Mouse (Mus musculus) hindbrain, embryonic 13.5 days (tissue): ENCODE measurements around the gene Mtmr4. TPM values are rescaled to one million over a fixed set of nuclear protein-coding genes. Genes with fewer than 3 reads are reported as not detected.

Experiments used
- ATAC-seq: fragments of 200-750 bp; cut with Nextera tagmentation; 2 replicates; pipeline ENCODE4 v1.8.0; 2017; ENCODE audit warnings: moderate TSS enrichment; ENCODE audit not compliant: low FRiP score
- H3K27ac ChIP-seq: fragments of 300-500 bp; sonication (generic); 2 replicates; pipeline ENCODE4 v1.5.1; 2015; ENCODE audit warnings: inconsistent platforms, mild to moderate bottlenecking, moderate library complexity
- H3K27me3 ChIP-seq: fragments of 300-500 bp; sonication (generic); 2 replicates; pipeline ENCODE4 v1.6.1; 2015; ENCODE audit warnings: mild to moderate bottlenecking, inconsistent platforms
- H3K36me3 ChIP-seq: fragments of 300-500 bp; sonication (generic); 2 replicates; pipeline ENCODE4 v1.6.1; 2015; ENCODE audit warnings: mild to moderate bottlenecking, inconsistent platforms
- H3K4me1 ChIP-seq: fragments of 300-500 bp; sonication (generic); replicated peaks from 2 replicates; pipeline ENCODE4 v1.6.1; 2015; ENCODE audit warnings: inconsistent platforms
- H3K4me2 ChIP-seq: fragments of 300-500 bp; sonication (generic); 2 replicates; pipeline ENCODE4 v1.6.1; 2015; ENCODE audit warnings: inconsistent platforms, mild to moderate bottlenecking, moderate library complexity
- H3K4me3 ChIP-seq: fragments of 300-500 bp; sonication (generic); 2 replicates; pipeline ENCODE4 v1.5.1; 2015; ENCODE audit warnings: mild to moderate bottlenecking, inconsistent platforms
- H3K9ac ChIP-seq: fragments of 300-500 bp; sonication (generic); 2 replicates; pipeline ENCODE4 v1.6.1; 2015; ENCODE audit warnings: mild to moderate bottlenecking, inconsistent platforms
- H3K9me3 ChIP-seq: fragments of 300-500 bp; sonication (generic); 2 replicates; pipeline ENCODE4 v1.6.1; 2016; ENCODE audit warnings: inconsistent platforms
- WGBS: fragments of 180-500 bp; shearing (Covaris S2); methylation state at CpG from one replicate; pipeline ENCODE4 v1.1.7; 2015; 5-methylcytosine and 5-hydroxymethylcytosine counted together
- polyA plus RNA-seq: library from polyadenylated mRNA; unstranded; fragments of >200 nt; fragmentation: Nextera tagmentation; extraction: Ambion mirVana; gene quantifications from 2 replicates; pipeline ENCODE4 v1.2.1, GENCODE M21; 2015

Mtmr4 gene
- 60.4 and 60.7 TPM in 2 replicates for polyA plus RNA-seq

GRCm38 (mm10) chr11:87591526-87592353 is at the start of gene Mtmr4:
Mtmr4 (plus strand) TSS chr11:87592162.
- H3K4me2 ChIP-seq = peak within 1 kb of the TSS; percentile 87
- peaks cover 60% of the 10 kb centered on the region for H3K4me1 ChIP-seq
- peak within 1 kb of the TSS; percentile 93 for H3K27ac ChIP-seq
- under 1% methylated on average over 60 of the region's 61 CpGs for whole genome bisulfite sequencing
- no peaks in the 10 kb centered on the region for H3K27me3 ChIP-seq
- H3K4me3 ChIP-seq = peak within 1 kb of the TSS; percentile 75
- peak within 1 kb of the TSS; percentile 92 for H3K9ac ChIP-seq
- no peaks in the 10 kb centered on the region; the same call in 1 of the 2 replicates for H3K36me3 ChIP-seq
- ATAC-seq = peak; percentile 98
- H3K9me3 ChIP-seq = no peaks in the 10 kb centered on the region

DNA sequence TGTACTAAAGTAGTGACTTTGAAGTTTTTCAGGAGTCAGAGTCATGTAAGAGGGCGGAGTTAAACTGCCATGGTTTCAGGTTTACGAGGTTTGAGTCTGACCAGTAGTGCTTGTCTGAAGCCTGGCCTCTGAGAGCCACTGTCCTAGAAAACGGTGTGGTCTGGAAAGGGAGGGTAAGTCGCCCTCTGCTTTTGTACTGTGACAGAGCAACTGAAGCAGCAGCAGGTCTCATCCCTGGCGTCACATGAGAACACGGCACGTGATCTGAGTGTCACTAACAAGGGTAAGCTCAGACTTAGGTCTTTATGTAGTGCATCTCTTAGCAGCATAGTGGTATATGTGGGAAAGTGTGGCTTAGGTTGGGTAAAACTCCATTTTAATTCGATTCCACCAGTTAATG is 49.7 kb upstream of the Mtmr4 start:
- no peaks in the 10 kb centered on the region for H3K27me3 ChIP-seq
- no peaks in the 10 kb centered on the region for H3K36me3 ChIP-seq
- H3K4me1 ChIP-seq = no peaks in the 10 kb centered on the region
- no peak overlapping the region for H3K27ac ChIP-seq
- ATAC-seq = no peak
- H3K9ac ChIP-seq = no peak overlapping the region
- no peak overlapping the region for H3K4me3 ChIP-seq
- no peak overlapping the region for H3K4me2 ChIP-seq
- H3K9me3 ChIP-seq = no peaks in the 10 kb centered on the region
- 48% methylated on average over 8 of the region's 8 CpGs for WGBS

DNA sequence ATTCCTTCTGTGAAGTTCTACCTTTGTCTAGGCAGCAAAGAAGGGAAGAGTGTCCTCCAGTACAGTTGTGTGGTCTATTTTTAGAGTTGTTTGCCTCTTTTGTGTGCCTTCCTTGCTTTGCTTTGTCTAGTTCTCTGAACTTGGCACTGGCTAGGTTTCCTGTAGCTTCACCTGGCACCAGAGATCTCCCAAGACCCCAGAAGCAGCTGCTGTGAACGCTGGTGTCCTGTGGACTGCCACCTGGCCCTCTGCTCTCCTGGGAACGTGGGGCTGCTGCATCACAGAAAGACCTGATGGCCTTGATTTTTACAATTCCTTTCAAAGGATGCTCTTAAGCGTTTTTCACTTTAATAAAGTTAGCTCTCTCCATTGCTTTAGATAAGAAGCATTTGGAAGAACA is 49.1 kb upstream of the Mtmr4 start:
- WGBS = 44% methylated on average over 3 of the region's 3 CpGs
- H3K27me3 ChIP-seq = no peaks in the 10 kb centered on the region
- no peak overlapping the region for H3K9ac ChIP-seq
- H3K4me3 ChIP-seq = no peak overlapping the region
- H3K27ac ChIP-seq = no peak overlapping the region
- H3K36me3 ChIP-seq = no peaks in the 10 kb centered on the region
- no peaks in the 10 kb centered on the region for H3K4me1 ChIP-seq
- no peaks in the 10 kb centered on the region for H3K9me3 ChIP-seq
- ATAC-seq = no peak
- H3K4me2 ChIP-seq = no peak overlapping the region

GRCm38 (mm10) chr11:87553342-87553741 is 38.6 kb upstream of the Mtmr4 start:
- no peak overlapping the region for H3K9ac ChIP-seq

DNA sequence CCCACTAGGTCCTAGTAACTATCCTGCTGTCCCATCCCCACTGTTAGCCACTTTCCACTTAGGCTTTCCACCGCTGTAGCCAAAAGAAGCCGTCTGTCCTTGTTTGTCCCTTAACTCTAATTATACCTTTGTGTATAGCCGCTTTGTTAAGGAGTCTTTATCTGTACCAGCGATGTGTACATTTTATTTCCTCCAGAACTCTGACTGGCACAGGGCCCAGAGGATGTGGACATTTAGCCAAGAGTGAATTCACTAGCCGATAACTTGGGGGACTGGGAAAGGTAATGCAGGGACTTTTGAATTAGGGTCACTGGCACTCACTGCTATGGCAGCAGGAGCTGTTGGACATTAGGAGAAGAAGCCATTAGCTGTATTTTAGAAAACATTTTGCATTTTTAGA is 37.6 kb upstream of the Mtmr4 start:
- H3K27me3 ChIP-seq = no peaks in the 10 kb centered on the region
- no peaks in the 10 kb centered on the region for H3K36me3 ChIP-seq
- no peaks in the 10 kb centered on the region for H3K9me3 ChIP-seq
- peak overlapping the region; percentile 9; the same call in 1 of the 2 replicates for H3K27ac ChIP-seq
- H3K4me1 ChIP-seq = no peaks in the 10 kb centered on the region; the same call in 1 of the 2 replicates
- no peak overlapping the region for H3K4me2 ChIP-seq
- H3K9ac ChIP-seq = no peak overlapping the region
- H3K4me3 ChIP-seq = no peak overlapping the region
- no peak for ATAC-seq
- WGBS = 58% methylated on average over 5 of the region's 5 CpGs

More at GRCm38 (mm10) chr11:87553342-87553741, 38.6 kb upstream of the Mtmr4 start:
- H3K9me3 ChIP-seq = no peaks in the 10 kb centered on the region
- no peaks in the 10 kb centered on the region; the same call in 1 of the 2 replicates for H3K4me1 ChIP-seq
- 80% methylated on average over 4 of the region's 4 CpGs for WGBS
- no peak for ATAC-seq
- no peak overlapping the region for H3K4me3 ChIP-seq
- H3K36me3 ChIP-seq = no peaks in the 10 kb centered on the region
- H3K27ac ChIP-seq = no peak overlapping the region
- no peaks in the 10 kb centered on the region for H3K27me3 ChIP-seq
- H3K4me2 ChIP-seq = no peak overlapping the region

GRCm38 (mm10) chr11:87555106-87555703 is 36.8 kb upstream of the Mtmr4 start:
- ATAC-seq = no peak
- Histone ChIP-seq H3K9ac (no peak overlapping the region), H3K27me3 (no peaks in the 10 kb centered on the region), H3K4me2 (no peak overlapping the region), H3K4me3 (no peak overlapping the region), H3K36me3 (no peaks in the 10 kb centered on the region), H3K4me1 (no peaks in the 10 kb centered on the region; the same call in 1 of the 2 replicates), H3K9me3 (no peaks in the 10 kb centered on the region), H3K27ac (no peak overlapping the region)
- WGBS = 36% methylated on average over 2 of the region's 2 CpGs

DNA sequence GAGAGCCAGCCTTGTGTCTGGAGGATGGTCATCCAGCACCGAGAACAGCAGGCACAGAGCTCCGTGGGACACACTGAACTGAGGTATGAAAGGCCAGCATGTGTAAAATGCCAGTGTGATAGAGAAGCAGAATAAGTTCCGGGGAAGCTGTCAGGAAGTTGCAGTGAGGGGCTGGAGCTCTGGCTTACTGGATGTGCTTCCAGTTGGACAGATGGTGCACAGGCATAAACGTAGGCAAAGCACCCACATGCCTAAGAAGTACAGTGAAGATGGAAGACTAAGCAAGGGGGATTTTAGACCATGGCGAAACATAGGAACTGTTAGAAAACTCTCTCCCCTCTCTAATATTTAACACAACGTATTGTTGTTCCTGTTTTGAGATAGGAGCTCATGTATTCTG is 30.8 kb upstream of the Mtmr4 start:
- no peaks in the 10 kb centered on the region for H3K9me3 ChIP-seq
- H3K27ac ChIP-seq = no peak overlapping the region
- no peaks in the 10 kb centered on the region for H3K4me1 ChIP-seq
- H3K4me3 ChIP-seq = no peak overlapping the region
- no peaks in the 10 kb centered on the region for H3K27me3 ChIP-seq
- no peak overlapping the region for H3K4me2 ChIP-seq
- H3K36me3 ChIP-seq = no peaks in the 10 kb centered on the region
- ATAC-seq = no peak
- 88% methylated on average over 6 of the region's 6 CpGs for WGBS
- no peak overlapping the region for H3K9ac ChIP-seq

GRCm38 (mm10) chr11:87566501-87566900 is 25.5 kb upstream of the Mtmr4 start, which contains the start of gene Gm11492:
Gm11492 (plus strand) TSS chr11:87566653.
- Histone ChIP-seq H3K4me3 (no peak within 1 kb of the TSS), H3K36me3 (no peaks in the 10 kb centered on the region), H3K9me3 (no peaks in the 10 kb centered on the region), H3K9ac (no peak within 1 kb of the TSS), H3K4me2 (no peak within 1 kb of the TSS), H3K27me3 (no peaks in the 10 kb centered on the region), H3K27ac (no peak within 1 kb of the TSS), H3K4me1 (no peaks in the 10 kb centered on the region)
- no peak for ATAC-seq
- WGBS = 85% methylated on average over 3 of the region's 3 CpGs

DNA sequence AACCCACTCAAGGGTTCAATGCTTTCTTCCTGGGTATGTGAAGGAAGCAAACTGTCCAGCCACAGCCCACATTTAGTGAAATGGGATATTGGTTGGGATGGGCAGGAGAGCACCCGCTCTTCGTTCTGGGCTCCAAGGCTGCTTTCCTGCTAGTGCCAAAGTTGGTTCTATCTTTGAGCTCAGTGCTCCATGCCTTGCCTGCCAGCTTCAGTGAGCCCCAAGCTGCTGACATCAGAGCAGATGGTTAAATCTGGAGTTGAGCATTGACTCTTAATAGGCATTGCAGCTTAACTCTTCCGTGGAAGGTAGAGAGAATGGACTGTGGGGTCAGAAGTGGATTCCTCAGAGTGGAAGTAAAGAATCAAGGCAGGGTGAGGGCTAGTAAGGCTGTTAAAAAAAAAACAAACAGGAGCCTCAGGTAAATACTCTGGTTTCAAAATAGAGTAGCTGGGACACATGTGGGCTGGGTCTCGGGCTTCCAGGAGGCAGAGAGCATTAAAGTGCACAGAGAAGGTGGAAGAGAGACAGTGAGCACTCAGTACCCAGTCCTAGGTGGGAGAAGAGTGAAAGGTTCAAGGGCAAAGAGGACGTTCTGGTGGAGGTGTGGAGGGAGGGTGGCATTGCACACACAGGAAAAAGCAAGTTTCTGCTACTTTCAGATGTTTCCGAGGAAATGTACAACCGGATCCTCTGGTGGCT is 23.6 kb upstream of the Mtmr4 start, which contains the start of gene Sept4:
Gene Sept4 (plus strand): TSS at position 649 of the 699 bp plus-strand sequence.
- Histone ChIP-seq H3K36me3 (no peaks in the 10 kb centered on the region), H3K4me2 (no peak within 1 kb of the TSS), H3K9ac (no peak within 1 kb of the TSS), H3K9me3 (no peaks in the 10 kb centered on the region), H3K27me3 (no peaks in the 10 kb centered on the region), H3K27ac (no peak within 1 kb of the TSS), H3K4me1 (no peaks in the 10 kb centered on the region), H3K4me3 (no peak within 1 kb of the TSS)
- WGBS = 85% methylated on average over 7 of the region's 7 CpGs
- ATAC-seq = no peak

DNA sequence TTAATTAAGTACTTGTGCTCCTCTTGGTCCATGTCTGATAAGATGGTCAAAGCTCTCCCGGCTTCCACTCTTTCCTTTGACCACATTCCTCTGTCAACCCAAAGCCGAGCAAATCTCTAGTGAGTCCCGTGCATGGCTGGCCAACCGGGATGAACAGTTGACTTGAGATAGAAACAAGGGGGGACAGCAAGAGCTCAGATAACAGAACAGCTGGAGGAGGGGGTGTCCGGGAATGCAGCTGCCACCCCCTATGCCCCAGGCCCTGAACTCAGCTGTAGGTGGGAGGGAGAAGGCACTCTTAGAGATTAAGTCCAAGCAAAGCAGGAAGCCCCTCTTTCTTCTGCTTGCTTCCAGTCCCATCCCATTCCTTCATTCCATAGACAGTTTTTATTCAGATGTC is 21.2 kb upstream of the Mtmr4 start:
- ATAC-seq = no peak
- H3K4me1 ChIP-seq = peaks cover 3% of the 10 kb centered on the region; the same call in 1 of the 2 replicates
- no peak overlapping the region for H3K9ac ChIP-seq
- no peaks in the 10 kb centered on the region for H3K27me3 ChIP-seq
- no peaks in the 10 kb centered on the region for H3K36me3 ChIP-seq
- 66% methylated on average over 5 of the region's 5 CpGs for WGBS
- H3K4me2 ChIP-seq = no peak overlapping the region
- no peaks in the 10 kb centered on the region for H3K9me3 ChIP-seq
- H3K4me3 ChIP-seq = no peak overlapping the region
- H3K27ac ChIP-seq = no peak overlapping the region

DNA sequence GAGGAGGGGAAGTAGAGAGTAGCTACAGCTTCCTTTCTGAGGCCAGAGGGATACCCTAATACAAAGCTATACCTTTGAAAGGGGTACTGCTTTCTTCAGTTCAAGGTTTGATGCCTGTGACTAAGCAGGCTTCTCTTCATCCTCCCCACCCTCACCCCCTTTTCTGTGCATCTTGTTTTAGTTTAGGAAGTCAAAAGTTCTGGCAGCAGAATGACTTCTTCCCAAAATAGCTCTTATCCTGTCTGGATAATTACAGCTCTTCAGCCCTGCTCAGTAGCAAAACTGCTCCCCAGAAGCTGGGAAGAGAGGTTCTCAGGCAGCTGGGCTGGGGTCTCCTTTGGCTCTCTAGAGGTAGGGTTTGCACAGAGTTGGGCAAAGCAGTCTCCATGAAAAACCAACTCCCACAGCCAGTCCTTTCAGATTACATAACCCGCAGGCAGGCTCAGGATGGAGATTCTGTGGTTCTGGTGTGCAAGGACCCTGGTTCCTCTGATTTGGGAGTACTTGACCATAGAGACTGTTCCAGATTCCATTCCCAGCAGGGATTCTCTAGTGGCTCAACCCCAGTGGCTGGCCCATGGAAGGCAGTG is 20.5 kb upstream of the Mtmr4 start:
- no peak overlapping the region for H3K4me3 ChIP-seq
- WGBS = 86% methylated on average over 1 of the region's 1 CpGs
- no peaks in the 10 kb centered on the region for H3K9me3 ChIP-seq
- H3K4me1 ChIP-seq = peaks cover 3% of the 10 kb centered on the region; the same call in 1 of the 2 replicates
- no peak overlapping the region for H3K4me2 ChIP-seq
- no peaks in the 10 kb centered on the region for H3K36me3 ChIP-seq
- H3K27ac ChIP-seq = no peak overlapping the region
- H3K27me3 ChIP-seq = peaks cover 3% of the 10 kb centered on the region; the same call in 1 of the 2 replicates
- ATAC-seq = no peak
- no peak overlapping the region for H3K9ac ChIP-seq

GRCm38 (mm10) chr11:87573751-87574150 is 18.2 kb upstream of the Mtmr4 start:
- no peak overlapping the region for H3K4me2 ChIP-seq
- no peak for ATAC-seq
- H3K36me3 ChIP-seq = no peaks in the 10 kb centered on the region
- no peak overlapping the region for H3K27ac ChIP-seq
- no peak overlapping the region for H3K9ac ChIP-seq
- H3K4me3 ChIP-seq = no peak overlapping the region
- H3K27me3 ChIP-seq = peaks cover 12% of the 10 kb centered on the region; the same call in 1 of the 2 replicates
- H3K9me3 ChIP-seq = no peaks in the 10 kb centered on the region
- WGBS = 73% methylated on average over 7 of the region's 7 CpGs
- peaks cover 18% of the 10 kb centered on the region for H3K4me1 ChIP-seq
